Mouse (Mus musculus) cerebellum, postnatal 36 days (tissue): ENCODE measurements around the gene Coq2.

Source experiments
- DNase-seq, 2 experiments: peaks; one replicate each; pipeline ENCODE4 v3.0.0; 2021 to 2022; ENCODE audit warnings: mixed read lengths in 2 of 2

Gene Coq2

DNA sequence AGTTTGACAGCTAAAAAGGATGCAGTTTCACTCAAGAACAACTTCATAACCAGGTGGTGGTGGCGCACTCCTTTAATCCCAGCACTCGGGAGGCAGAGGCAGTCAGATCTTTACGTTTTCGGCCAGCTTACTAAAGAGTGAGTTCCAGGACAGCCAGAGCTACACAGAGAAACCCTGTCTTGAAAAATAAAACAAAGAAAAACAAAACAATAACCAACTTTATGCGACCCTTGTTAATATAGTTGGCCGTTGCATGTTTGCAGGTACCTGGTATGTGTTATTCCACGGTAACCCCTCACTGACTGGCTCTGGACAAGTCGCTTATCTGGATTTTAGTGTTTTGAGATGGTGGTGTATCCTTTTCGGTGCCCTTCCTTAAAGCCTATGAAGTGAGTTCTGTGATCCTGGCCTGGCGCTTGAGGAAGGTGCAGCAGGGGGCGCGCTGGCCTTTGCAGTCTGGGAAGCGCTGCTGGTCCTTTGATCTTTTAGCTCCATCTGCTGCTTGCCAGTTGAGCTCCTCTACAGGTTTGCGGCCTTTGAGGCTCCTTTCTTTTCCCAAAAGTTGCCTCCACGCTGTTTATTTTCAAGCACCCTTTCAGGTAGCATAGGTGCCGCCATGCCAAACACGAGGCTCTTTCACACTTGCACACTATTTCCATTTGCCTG lies at the start of gene Coq2:
Gene Coq2 (minus strand): TSS at position 430 of the 666 bp plus-strand sequence.
- peak; percentile 81 to 82 for DNase-seq

GRCm38 (mm10) chr5:100719235-100720088 lies 44.5 kb upstream of the Coq2 start, which contains the start of gene Hpse:
Gene Hpse, minus strand, starts transcription at chr5:100719716.
- peak; percentile 8 to 18 for DNase-seq

DNA sequence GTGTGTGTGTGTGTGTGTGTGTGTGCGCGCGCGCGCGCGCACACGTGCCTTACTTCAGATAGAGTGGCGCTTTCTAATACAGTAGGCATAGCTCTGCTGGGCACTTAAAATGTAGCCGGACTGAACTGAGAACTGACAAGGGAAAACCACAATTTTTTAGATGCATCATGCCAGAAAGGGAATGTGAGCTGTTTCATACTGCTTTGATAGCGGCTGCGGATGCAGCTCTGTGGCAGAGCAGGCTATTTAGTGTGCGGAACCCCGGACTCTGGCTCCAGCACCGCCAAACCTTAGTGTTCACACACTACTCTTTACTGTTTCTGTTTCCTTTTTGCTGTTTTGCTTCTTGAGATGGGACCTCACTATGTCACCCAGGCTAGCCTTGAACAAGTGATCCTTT lies 41.8 kb upstream of the Coq2 start:
- DNase-seq = no peak

DNA sequence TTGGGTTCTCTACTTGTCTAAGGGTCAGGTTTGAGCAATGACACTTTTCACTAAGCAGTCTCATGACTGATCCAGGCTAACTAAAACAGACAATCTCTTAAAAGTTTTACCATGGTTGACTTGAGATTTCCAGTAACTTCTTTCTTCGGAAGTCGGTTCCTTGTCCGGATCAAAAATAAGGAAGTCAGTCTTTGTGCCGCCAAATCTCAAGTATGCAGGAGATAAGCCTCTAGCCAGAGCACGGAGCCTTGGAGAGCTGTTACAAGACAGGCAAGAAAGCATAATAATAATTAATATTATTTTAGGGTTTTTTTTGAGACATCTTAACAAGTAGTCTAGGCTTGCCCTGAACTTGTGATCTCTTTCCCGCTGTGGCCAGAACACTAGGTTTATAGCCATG lies 36.3 kb upstream of the Coq2 start:
- DNase-seq = no peak

DNA sequence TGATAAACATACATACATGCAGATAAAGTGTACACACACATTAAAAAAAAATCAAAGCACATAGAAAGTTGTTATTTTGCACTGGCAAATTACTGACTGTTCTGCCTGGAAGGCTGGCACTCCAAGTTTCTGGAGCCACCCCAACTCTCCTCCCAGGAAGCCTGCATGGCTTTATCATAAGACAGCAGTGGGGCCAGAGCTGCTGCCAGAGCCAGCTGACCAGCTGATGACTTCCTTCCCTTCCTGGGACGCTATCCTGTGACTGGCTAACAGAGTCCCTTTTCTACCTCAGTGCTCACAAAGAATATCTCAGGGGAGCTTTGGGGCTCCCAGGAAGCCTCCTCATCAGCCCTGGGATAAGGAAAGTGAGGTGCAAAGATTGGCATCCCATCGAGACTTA lies 35.1 kb upstream of the Coq2 start:
- no peak for DNase-seq

- no peak for DNase-seq
Measured at GRCm38 (mm10) chr5:100709035-100709434, 34.1 kb upstream of the Coq2 start.

- no peak for DNase-seq
Measured at GRCm38 (mm10) chr5:100706675-100707074, 31.7 kb upstream of the Coq2 start.

- no peak for DNase-seq
Measured at GRCm38 (mm10) chr5:100704272-100704671, 29.3 kb upstream of the Coq2 start.

DNA sequence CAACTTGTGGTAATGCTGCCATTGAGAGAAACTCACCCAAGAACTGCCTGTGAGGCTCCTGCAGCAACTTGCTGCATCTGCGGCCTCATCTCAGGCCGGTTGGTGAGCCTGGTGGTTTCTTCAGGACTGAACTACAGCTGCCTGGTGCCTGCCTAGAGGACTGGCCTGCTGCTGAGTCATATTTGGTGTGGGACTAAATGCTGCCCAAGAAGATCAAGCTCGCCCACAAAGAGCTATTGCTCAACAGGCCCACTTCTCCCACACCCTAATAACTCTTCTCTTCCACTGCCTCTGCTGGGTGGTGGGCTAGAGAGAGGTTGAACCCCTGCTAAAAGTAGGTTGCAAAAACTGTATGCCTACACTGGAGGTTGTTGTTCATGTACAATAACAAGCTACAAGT lies 27.4 kb upstream of the Coq2 start:
- no peak for DNase-seq

DNA sequence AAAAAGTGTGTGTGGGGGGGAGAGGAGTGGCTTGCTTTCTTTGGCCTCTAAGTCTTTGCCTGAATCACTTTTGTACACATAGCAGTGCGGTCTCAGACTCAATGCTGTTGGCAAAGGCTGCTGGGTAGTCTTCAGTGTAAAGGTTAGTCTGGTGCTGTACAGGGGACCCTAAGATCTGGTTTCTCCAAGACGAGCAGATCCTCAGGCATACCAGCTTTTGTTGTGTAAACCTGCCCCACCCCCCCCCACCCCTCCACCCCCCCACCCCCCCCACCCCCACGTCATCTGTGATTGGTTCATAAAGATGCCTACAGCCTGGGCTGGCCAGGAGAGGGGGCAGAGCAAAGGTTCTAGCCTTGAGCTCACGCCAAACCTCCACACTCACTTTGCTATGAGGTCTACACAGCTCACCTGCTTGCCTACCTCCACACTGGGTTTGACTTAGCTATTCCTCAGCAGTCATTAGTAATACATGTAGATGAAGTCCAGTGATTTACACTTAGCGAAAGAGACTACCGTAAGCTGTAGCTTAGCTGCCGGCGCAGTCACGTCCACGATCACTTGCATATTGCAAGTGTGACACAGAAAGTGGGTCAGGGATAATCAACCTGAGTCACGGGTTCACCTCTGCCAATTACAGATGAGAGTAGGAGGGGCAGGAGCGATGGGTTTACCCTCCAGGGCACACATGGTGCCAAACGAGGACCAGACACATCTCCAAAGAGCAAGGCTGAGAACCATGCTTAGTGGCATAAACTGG lies 26.1 kb upstream of the Coq2 start:
- DNase-seq = no peak

GRCm38 (mm10) chr5:100697886-100698285 lies 22.9 kb upstream of the Coq2 start:
- no peak for DNase-seq

- DNase-seq = no peak
Measured at GRCm38 (mm10) chr5:100697398-100697797, 22.5 kb upstream of the Coq2 start.

GRCm38 (mm10) chr5:100685631-100686030 lies 10.7 kb upstream of the Coq2 start:
- DNase-seq = no peak

DNA sequence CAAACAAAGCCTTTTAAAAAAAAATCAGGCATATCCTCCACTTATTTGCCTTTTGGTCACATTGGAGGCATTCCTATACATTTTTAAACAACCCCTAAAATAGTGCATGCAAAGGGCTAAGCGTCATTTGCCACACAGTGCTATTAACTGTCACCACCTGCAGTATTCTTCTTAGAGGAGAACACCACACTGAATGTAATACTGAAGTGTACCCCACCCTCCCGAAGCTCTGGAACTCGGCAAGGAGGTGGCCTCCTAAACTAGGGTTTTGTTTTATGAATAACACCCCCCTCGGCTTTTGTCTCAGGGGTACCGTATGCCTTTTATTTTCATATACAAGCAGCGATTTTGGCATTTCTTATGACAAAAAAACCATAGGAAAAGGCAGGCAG lies 5.6 kb upstream of the Coq2 start:
- no peak for DNase-seq

- no peak for DNase-seq
Measured at GRCm38 (mm10) chr5:100679911-100680541, 5.1 kb upstream of the Coq2 start.

GRCm38 (mm10) chr5:100673745-100674486 lies 1.0 kb downstream of the Coq2 start:
- DNase-seq = peak; percentile 92

DNA sequence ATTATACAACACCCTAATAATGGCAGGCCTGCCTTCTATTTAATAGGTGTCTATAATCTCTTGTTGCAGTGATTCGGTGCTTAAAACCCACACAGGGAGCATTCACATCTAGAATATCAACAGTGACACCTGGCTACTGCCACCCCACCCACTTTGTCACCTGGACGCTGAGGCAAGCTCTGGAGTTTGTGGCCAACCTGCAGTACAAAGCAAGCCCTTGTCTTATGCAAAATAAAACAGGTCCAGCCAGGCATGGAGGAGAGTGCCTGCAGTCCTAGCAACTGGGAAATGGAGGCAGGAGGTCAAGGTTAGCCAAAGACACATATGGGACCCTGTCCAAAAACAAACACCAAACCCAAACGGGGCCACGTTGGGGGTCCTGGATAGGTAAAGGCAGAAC lies 2.5 kb downstream of the Coq2 start:
- DNase-seq = no peak

- DNase-seq = no peak
Measured at GRCm38 (mm10) chr5:100671897-100672296, 3.0 kb downstream of the Coq2 start.

GRCm38 (mm10) chr5:100671398-100671797 lies 3.5 kb downstream of the Coq2 start:
- peak; percentile 51 to 55 for DNase-seq

DNA sequence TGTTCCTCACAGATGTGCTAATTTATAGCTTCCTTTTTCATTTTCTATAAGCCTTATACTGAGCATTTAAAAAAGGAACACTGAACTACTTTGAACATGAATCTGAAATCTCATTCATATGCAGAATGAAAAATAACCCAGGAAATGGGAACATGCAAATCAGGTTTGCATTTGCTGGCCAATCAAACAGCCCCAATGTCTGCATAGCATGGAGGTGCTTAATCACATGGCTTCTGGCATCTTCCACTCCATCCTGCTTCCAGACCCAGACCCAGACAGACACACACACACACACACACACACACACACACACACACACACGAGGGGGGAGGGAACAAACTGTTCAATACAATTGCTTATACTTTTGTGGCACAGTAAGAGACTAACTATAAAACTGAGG lies 8.0 kb downstream of the Coq2 start:
- DNase-seq = no peak

- DNase-seq = no peak
Measured at GRCm38 (mm10) chr5:100663854-100664253, 11.1 kb downstream of the Coq2 start.

GRCm38 (mm10) chr5:100663011-100663410 lies 11.9 kb downstream of the Coq2 start:
- no peak for DNase-seq
